Mouse (Mus musculus) limb, embryonic 11.5 days (tissue): ENCODE results near the gene Zfp672. TPM values are rescaled to one million over a fixed set of nuclear protein-coding genes. Genes with fewer than 3 reads are reported as not detected.

Experiments
- ATAC-seq: fragments of 200-750 bp; cut with Nextera tagmentation; 2 replicates; pipeline ENCODE4 v1.8.0; 2017; ENCODE audit warnings: low read depth; ENCODE audit not compliant: insufficient number of reproducible peaks, low FRiP score, low TSS enrichment
- DNase-seq: peaks from one replicate; pipeline ENCODE4 v3.0.0-alpha.2; 2015; ENCODE audit warnings: low spot score
- H3K27ac ChIP-seq: fragments of 300-500 bp; sonication (generic); replicated peaks from 2 replicates; pipeline ENCODE4 v1.5.1; 2014; ENCODE audit warnings: low read depth, mild to moderate bottlenecking, low read length
- H3K27me3 ChIP-seq: fragments of 300-500 bp; sonication (generic); 2 replicates; pipeline ENCODE4 v1.6.1; 2014; ENCODE audit warnings: mild to moderate bottlenecking, low read length, mixed read lengths; ENCODE audit not compliant: control insufficient read depth, insufficient read depth
- H3K36me3 ChIP-seq: fragments of 300-500 bp; sonication (generic); 2 replicates; pipeline ENCODE4 v1.6.1; 2014; ENCODE audit warnings: mild to moderate bottlenecking, low read length, moderate library complexity, mixed read lengths; ENCODE audit not compliant: control insufficient read depth, insufficient read depth
- H3K4me1 ChIP-seq: fragments of 300-500 bp; sonication (generic); 2 replicates; pipeline ENCODE4 v1.6.1; 2014; ENCODE audit warnings: low read length, mixed read lengths; ENCODE audit not compliant: control insufficient read depth, insufficient read depth
- H3K4me2 ChIP-seq: fragments of 300-500 bp; sonication (generic); 2 replicates; pipeline ENCODE4 v1.6.1; 2014; ENCODE audit warnings: low read depth, mild to moderate bottlenecking, moderate library complexity; ENCODE audit not compliant: severe bottlenecking
- H3K4me3 ChIP-seq: fragments of 300-500 bp; sonication (generic); 2 replicates; pipeline ENCODE4 v1.5.1; 2014; ENCODE audit warnings: low read depth, low read length
- H3K9ac ChIP-seq: fragments of 300-500 bp; sonication (generic); 2 replicates; pipeline ENCODE4 v1.6.1; 2014; ENCODE audit warnings: mild to moderate bottlenecking, low read length
- H3K9me3 ChIP-seq: fragments of 300-500 bp; sonication (generic); 2 replicates; pipeline ENCODE4 v1.6.1; 2016; ENCODE audit warnings: low read length; ENCODE audit not compliant: control insufficient read depth
- WGBS: fragments of 180-500 bp; shearing (Covaris S2); extraction: QIAGEN DNeasy Blood & Tissue Kit; methylation state at CpG from one replicate; pipeline ENCODE4 v1.1.7; 2014; 5-methylcytosine and 5-hydroxymethylcytosine counted together
- polyA plus RNA-seq: library from polyadenylated mRNA; unstranded; fragments of >200 nt; fragmentation: Nextera tagmentation; extraction: Ambion mirVana; gene quantifications from 2 replicates; pipeline ENCODE4 v1.2.1, GENCODE M21; 2014

Gene Zfp672
- polyA plus RNA-seq, 1 experiment from 2014 or later, result 24.6 TPM

DNA sequence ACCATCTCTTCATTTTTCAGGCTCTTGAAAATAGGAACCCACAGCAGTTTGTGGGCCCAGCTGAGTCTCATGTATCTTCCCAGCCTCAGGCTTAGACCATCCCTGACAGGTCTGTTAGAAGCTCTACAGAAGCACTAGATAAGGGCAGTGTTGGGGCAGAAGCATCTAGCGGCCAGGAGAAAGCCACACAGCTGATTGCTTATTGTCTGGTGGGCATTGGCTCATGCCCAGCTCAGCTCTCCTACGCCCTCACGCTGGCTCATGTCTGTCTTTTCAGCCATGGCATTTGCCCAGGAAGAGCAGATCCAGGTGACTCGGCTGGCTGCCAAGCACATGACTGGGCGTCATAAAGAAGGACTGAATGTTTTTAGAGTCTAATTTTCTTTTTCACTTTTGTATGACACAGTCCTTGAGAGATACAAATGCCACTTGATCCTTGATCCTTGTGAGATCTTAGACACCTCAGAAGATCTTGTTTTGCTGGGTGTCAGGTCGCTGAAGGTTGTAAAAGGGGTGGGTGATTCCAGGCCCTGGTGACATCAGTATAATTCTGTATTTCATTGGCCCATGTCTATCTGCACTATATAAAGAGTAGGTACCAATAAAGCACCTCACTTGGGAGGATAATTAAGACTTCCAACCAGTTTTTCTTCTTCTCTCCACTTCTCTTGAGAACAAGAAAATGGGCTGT lies 27.9 kb upstream of the Zfp672 start:
- Histone ChIP-seq H3K9me3 (no peaks in the 10 kb centered on the region), H3K9ac (no peak overlapping the region), H3K27ac (no peak overlapping the region), H3K4me2 (no peak overlapping the region), H3K4me3 (no peak overlapping the region), H3K36me3 (no peaks in the 10 kb centered on the region), H3K27me3 (no peaks in the 10 kb centered on the region), H3K4me1 (no peaks in the 10 kb centered on the region)
- 88% methylated on average over 6 of the region's 6 CpGs for WGBS
- ATAC-seq (no peak), DNase-seq (no peak)

DNA sequence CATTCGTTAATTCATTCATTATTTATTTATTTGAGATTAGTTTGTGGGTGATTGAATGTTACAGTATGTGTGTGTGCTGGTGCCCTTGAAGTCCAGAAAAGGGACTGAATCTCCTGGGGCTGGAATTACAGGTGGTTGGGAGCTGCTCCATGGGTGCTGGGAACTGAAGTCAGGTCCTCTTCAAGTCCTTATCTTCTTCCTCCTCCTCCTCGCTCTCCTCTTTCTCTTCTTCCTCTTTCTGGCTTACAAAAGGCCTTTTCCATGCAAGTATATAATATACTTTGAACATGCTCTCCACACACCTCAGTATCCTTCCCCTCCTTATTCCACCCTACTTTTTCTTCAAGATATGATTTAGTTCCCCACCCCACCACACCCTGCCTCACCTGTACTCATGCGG lies 26.9 kb upstream of the Zfp672 start:
- H3K9me3 ChIP-seq, result no peaks in the 10 kb centered on the region
- no peaks in the 10 kb centered on the region for H3K36me3 ChIP-seq
- 95% methylated on average over 3 of the region's 3 CpGs for WGBS
- no peaks in the 10 kb centered on the region for H3K4me1 ChIP-seq
- no peak for ATAC-seq
- no peak overlapping the region for H3K4me2 ChIP-seq
- H3K27ac ChIP-seq, result no peak overlapping the region
- H3K27me3 ChIP-seq, result no peaks in the 10 kb centered on the region
- H3K9ac ChIP-seq, result no peak overlapping the region
- no peak overlapping the region for H3K4me3 ChIP-seq
- no peak for DNase-seq

DNA sequence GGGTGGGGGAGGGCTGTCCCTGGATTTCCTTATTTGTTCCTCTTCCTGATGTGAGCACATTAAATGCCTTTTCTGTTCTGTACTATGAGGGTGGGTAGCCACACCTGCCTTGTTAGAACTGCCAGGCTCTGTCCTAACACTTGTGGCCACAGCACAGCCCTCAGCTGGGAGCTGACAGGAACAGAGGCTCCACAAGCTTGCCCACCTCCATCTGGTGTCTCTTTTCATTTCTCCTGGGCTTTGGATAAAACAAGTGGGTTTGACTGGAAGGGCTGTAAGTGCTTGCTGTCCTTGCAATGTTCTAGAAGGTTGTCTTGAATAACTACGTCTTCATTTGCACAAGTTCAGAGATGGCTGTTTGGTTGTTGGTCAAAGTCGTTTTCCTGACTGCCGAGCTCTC lies 24.8 kb upstream of the Zfp672 start:
- ATAC-seq, result no peak
- Histone ChIP-seq H3K36me3 (no peaks in the 10 kb centered on the region), H3K27me3 (no peaks in the 10 kb centered on the region), H3K27ac (no peak overlapping the region), H3K9ac (no peak overlapping the region), H3K4me1 (no peaks in the 10 kb centered on the region), H3K9me3 (no peaks in the 10 kb centered on the region), H3K4me2 (no peak overlapping the region), H3K4me3 (no peak overlapping the region)
- no peak for DNase-seq
- WGBS, result 82% methylated on average over 3 of the region's 3 CpGs

DNA sequence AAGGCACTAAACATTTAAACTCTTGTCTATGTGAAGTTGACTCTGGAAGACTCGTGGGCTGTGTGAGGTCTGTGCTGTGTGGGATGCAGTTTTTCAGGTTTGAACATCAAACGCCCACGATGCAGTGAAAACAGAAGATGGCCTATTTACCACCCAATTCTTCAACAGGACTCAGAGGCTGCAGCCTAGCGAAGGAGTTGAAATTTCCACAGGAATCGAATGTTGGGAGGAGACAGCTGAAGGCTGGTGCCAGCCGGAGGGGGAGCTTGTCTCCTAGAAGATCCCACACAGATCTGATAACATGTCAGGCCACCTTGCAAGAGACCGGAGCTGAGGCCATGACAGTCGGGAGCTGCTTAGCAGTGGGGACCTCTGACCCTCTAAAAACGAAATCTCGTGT lies 24.3 kb upstream of the Zfp672 start:
- H3K27me3 ChIP-seq, result no peaks in the 10 kb centered on the region
- H3K9me3 ChIP-seq, result no peaks in the 10 kb centered on the region
- H3K4me2 ChIP-seq, result no peak overlapping the region
- DNase-seq (no peak), ATAC-seq (no peak)
- no peak overlapping the region for H3K27ac ChIP-seq
- no peak overlapping the region for H3K4me3 ChIP-seq
- H3K9ac ChIP-seq, result no peak overlapping the region
- H3K4me1 ChIP-seq, result no peaks in the 10 kb centered on the region
- whole genome bisulfite sequencing, result 75% methylated on average over 10 of the region's 10 CpGs
- no peaks in the 10 kb centered on the region for H3K36me3 ChIP-seq

DNA sequence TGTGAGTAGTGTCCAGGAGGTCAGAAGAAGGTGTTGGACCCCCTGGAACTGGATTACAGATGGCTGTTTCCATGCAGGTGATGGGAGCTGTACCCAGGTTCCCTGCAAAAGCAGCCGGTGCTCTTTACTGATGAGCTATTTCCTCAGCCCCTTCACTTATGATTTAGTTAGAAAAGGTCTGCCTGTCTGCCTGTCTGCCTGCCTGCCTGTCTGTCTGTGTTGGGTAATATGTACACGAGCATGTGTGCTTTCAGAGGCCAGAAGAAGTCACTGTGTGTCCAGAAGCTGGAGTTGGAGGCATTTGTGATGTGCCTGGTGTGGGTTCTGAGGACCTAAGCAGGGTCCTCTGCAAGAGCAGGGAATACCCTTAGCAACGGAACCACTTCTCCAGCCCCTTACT lies 23.6 kb upstream of the Zfp672 start:
- no peaks in the 10 kb centered on the region for H3K4me1 ChIP-seq
- H3K4me2 ChIP-seq, result no peak overlapping the region
- H3K9ac ChIP-seq, result no peak overlapping the region
- 75% methylated on average over 3 of the region's 3 CpGs for WGBS
- no peaks in the 10 kb centered on the region for H3K27me3 ChIP-seq
- ATAC-seq (no peak), DNase-seq (no peak)
- no peaks in the 10 kb centered on the region for H3K9me3 ChIP-seq
- no peak overlapping the region for H3K27ac ChIP-seq
- H3K4me3 ChIP-seq, result no peak overlapping the region
- H3K36me3 ChIP-seq, result no peaks in the 10 kb centered on the region

DNA sequence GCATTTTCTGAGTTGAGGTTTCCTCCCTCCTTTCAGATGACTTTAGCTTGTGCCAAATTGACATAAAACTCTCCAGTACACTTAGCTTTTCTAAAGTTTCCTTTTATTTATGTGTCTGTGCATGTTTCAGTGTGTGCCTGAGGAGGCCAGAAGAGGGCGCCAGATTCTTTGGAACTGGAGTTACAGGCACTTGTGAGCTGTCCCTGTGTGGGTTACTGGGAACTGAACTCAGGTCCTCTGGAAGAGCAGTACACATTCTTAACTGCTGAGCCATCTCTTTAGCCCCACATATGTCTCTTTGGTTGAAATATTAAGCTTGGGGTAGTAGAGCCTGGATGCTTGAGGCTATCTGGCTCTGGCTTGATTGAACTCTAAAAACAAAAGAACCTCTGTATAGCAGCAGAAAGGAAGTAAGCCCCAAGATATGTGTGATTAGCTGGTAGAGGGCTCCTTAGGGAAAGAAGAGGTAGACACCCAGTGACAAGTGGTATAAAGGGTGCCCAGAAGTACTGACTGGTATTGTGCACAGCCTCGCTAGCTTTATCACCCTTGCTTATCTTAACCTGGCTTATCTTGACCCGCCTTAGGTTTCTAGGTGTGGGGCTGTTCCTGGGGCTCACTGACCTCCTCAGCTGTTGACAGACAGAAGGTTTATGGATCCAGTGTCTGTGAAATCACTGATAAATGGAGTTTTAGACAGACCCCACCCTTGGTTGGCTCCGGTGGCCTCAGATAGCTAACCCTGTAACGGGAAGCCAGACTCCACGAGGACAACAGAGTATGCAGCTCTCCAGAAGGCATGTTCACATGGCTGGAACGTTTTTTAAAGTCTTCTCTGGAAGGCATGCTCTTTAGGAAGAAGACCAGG lies 22.8 kb upstream of the Zfp672 start:
- DNase-seq (peak; percentile 38), ATAC-seq (no peak)
- no peaks in the 10 kb centered on the region for H3K9me3 ChIP-seq
- 63% methylated on average over 7 of the region's 7 CpGs for WGBS
- H3K9ac ChIP-seq, result no peak overlapping the region
- no peak overlapping the region for H3K4me3 ChIP-seq
- H3K4me1 ChIP-seq, result no peaks in the 10 kb centered on the region
- H3K4me2 ChIP-seq, result no peak overlapping the region
- no peaks in the 10 kb centered on the region for H3K27me3 ChIP-seq
- no peak overlapping the region for H3K27ac ChIP-seq
- H3K36me3 ChIP-seq, result peaks cover 2% of the 10 kb centered on the region; the same call in 1 of the 2 replicates

DNA sequence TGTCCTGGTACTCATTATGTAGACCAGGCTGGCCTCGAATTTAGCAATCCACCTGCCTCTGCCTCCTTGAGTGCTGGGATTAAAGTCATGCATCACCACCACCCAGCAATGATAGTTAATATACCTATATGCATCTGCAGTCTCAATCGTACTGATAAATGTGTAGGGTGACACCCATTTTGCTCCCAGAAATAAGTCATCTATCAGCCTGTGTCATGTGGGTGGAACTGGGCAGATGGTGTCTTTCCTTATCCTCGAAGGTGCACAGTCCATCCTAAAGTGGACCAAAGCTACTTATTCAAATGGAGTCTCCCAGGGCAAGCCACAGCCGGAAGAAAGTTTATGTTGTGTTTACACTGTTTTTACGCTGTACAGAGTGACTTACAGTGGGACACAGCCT lies 21.0 kb upstream of the Zfp672 start:
- no peak overlapping the region for H3K9ac ChIP-seq
- no peaks in the 10 kb centered on the region for H3K27me3 ChIP-seq
- H3K9me3 ChIP-seq, result no peaks in the 10 kb centered on the region
- H3K4me1 ChIP-seq, result no peaks in the 10 kb centered on the region
- 89% methylated on average over 5 of the region's 5 CpGs for WGBS
- no peak overlapping the region for H3K4me2 ChIP-seq
- H3K4me3 ChIP-seq, result no peak overlapping the region
- no peak for ATAC-seq
- H3K27ac ChIP-seq, result no peak overlapping the region
- DNase-seq, result no peak
- peaks cover 9% of the 10 kb centered on the region for H3K36me3 ChIP-seq

DNA sequence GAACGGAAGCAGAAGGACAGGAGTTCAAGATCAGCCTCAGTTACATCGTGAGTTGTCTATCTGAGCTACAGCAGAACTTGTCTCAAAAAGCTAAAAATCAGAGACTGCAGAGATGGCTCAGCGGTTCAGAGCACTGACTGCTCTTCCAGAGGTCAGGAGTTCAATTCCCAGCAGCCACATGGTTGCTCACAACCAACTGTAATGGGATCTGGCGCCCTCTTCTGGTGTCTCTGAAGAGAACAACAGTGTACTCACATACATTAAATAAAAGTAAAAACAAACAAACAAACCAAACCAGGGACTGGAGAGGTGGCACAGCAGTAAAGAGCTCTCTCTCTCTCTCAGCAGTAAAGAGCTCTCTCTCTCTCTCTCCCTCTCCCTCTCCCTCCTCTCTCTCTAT lies 20.5 kb upstream of the Zfp672 start:
- H3K9me3 ChIP-seq, result no peaks in the 10 kb centered on the region
- H3K4me3 ChIP-seq, result no peak overlapping the region
- no peaks in the 10 kb centered on the region for H3K27me3 ChIP-seq
- no peak overlapping the region for H3K4me2 ChIP-seq
- peaks cover 12% of the 10 kb centered on the region for H3K36me3 ChIP-seq
- no peak overlapping the region for H3K27ac ChIP-seq
- DNase-seq (no peak), ATAC-seq (no peak)
- H3K9ac ChIP-seq, result no peak overlapping the region
- WGBS, result 69% methylated on average over 4 of the region's 4 CpGs
- no peaks in the 10 kb centered on the region for H3K4me1 ChIP-seq
